22 mouse cellular contexts compared by ENCODE assay signal in genomic region chr6:28554470-28554869, GRCm38 (mm10).
DNase-seq lines count a peak whose midpoint lies in the region; TF ChIP-seq lines count a peak whose summit lies in the region.
"Had no signal": no experiment of that assay in that cellular context is flagged by ENCODE, and none has a peak within 500 bp of the region (broad histone marks: within the 10 kb centered on the region; RNA-seq: fewer than 3 reads in every experiment).

No protein-coding gene starts in this region.

- peak overlapping the region; percentile 69 for H3K27ac ChIP-seq in layer of hippocampus, adult 2 months
- H3K27ac ChIP-seq in liver, adult 2 months (replicated peaks; ENCODE audit: insufficient read depth, low read depth, low read length) = peak overlapping the region; percentile 21; the same call in 1 of the 2 replicates
- H3K27ac ChIP-seq: embryonic facial prominence, embryonic 15.5 days; forebrain, embryonic 15.5 days; hindbrain, embryonic 14.5 days; intestine, embryonic 15.5 days had no signal

- peak; percentile 53 to 61 for DNase-seq in frontal cortex, adult 2 months (ENCODE audit: extremely low spot score in 1 of 2, low spot score in 1 of 2)
- DNase-seq in frontal cortex, postnatal 14 days (ENCODE audit: low spot score in 2 of 2) = no peak
- no peak for DNase-seq in layer of hippocampus, adult 2 months (ENCODE audit: low spot score in 2 of 2)
- DNase-seq in layer of hippocampus, postnatal 25 days (ENCODE audit: extremely low spot score in 1 of 2, low spot score in 1 of 2) = no peak
- DNase-seq in liver, adult 2 months (ENCODE audit: extremely low read depth, low read depth, low spot score) = no peak
- no peak for DNase-seq in liver
- DNase-seq in left cerebral cortex, postnatal 14 days (ENCODE audit: low spot score in 2 of 2) = peak; percentile 40 to 42
- no peak for DNase-seq in lung, postnatal 10 days
- DNase-seq: adrenal gland, adult 2 months; adrenal gland, postnatal 25 days; cerebellum, adult 2 months; cerebellum, postnatal 10 days; embryo, embryonic 11 days; gastrocnemius, postnatal 10 days; heart, adult 18-20 months; heart, postnatal 4 days had no signal

- no peaks in the 10 kb centered on the region for H3K4me1 ChIP-seq in liver, adult 2 months (ENCODE audit: control insufficient read depth, insufficient read depth, low read length)
- H3K4me1 ChIP-seq: intestine, embryonic 15.5 days had no signal

- no peaks in the 10 kb centered on the region for H3K27me3 ChIP-seq in liver, adult 2 months (ENCODE audit: control insufficient read depth, insufficient read depth, low read length)
- H3K27me3 ChIP-seq: embryonic facial prominence, embryonic 15.5 days; forebrain, embryonic 15.5 days; heart, embryonic 12.5 days; intestine, embryonic 15.5 days had no signal

- TF ChIP-seq CTCF in layer of hippocampus, adult 2 months (conservative IDR thresholded peaks at IDR 0.05) = no peak
- no peak for TF ChIP-seq CTCF in liver, adult 2 months (IDR thresholded peaks at IDR 0.05; ENCODE audit: low read depth, low read length)

- intact Hi-C loops in left cerebral cortex, postnatal 14 days (cut with DNase I) = no loop called here

- TF ChIP-seq POLR2A in liver, adult 2 months (IDR thresholded peaks at IDR 0.05; ENCODE audit: extremely low read depth, insufficient read depth, low read length) = no peak

- H3K4me3 ChIP-seq in layer of hippocampus, adult 2 months = no peak overlapping the region
- H3K4me3 ChIP-seq in liver, adult 2 months (ENCODE audit: insufficient read depth, low read depth, low read length) = no peak overlapping the region
- H3K4me3 ChIP-seq: embryonic facial prominence, embryonic 15.5 days; erythroblast, embryonic 14.5 days; forebrain, embryonic 15.5 days; heart, embryonic 12.5 days; intestine, embryonic 15.5 days had no signal

- peaks cover 46% of the 10 kb centered on the region for H3K36me3 ChIP-seq in liver, adult 2 months (ENCODE audit: control insufficient read depth, insufficient read depth, low read length)
- H3K36me3 ChIP-seq: forebrain, embryonic 15.5 days had no signal

- no peak overlapping the region for H3K9ac ChIP-seq in liver, adult 2 months (ENCODE audit: low read depth, low read length)
- H3K9ac ChIP-seq: embryonic facial prominence, embryonic 15.5 days; forebrain, embryonic 15.5 days; heart, embryonic 12.5 days; hindbrain, embryonic 14.5 days; intestine, embryonic 15.5 days had no signal

- H3K79me2 ChIP-seq in liver, adult 2 months (ENCODE audit: control insufficient read depth, insufficient read depth, low read length) = peaks cover 3% of the 10 kb centered on the region; the same call in 1 of the 2 replicates

- 81% methylated on average over 1 of the region's 1 CpGs for WGBS in liver, adult 2 months

Comparison
In these comparisons a context has a peak if more than half of its experiments do, and no peak if none do; other contexts are left out.
1. DNase-seq: peak in frontal cortex, adult 2 months (2 of 2) and left cerebral cortex, postnatal 14 days (2 of 2); none in frontal cortex, postnatal 14 days (0 of 2), layer of hippocampus, adult 2 months (0 of 2), layer of hippocampus, postnatal 25 days (0 of 2), liver, adult 2 months (single experiment), liver (single experiment) and lung, postnatal 10 days (single experiment).